Mouse (Mus musculus) mouse embryonic stem cell (cell line): ENCODE data around the gene Gm20661.

Experiments
- in situ Hi-C, 2 experiments: fragments of 300-500 bp; cut with MboI; formaldehyde crosslinking; loops; 1 replicate in 1 of 2; 3 replicates in 1 of 2; pipeline ENCODE4 v1.14.3; 2019 to 2020; ENCODE audit warnings: low sequenced_read_pairs in 2 of 2, low pct_unique_long_range_greater_than_20kb in 1 of 2, mixed read lengths in 1 of 2; ENCODE audit not compliant: unreplicated experiment in 1 of 2

Gm20661 gene

DNA sequence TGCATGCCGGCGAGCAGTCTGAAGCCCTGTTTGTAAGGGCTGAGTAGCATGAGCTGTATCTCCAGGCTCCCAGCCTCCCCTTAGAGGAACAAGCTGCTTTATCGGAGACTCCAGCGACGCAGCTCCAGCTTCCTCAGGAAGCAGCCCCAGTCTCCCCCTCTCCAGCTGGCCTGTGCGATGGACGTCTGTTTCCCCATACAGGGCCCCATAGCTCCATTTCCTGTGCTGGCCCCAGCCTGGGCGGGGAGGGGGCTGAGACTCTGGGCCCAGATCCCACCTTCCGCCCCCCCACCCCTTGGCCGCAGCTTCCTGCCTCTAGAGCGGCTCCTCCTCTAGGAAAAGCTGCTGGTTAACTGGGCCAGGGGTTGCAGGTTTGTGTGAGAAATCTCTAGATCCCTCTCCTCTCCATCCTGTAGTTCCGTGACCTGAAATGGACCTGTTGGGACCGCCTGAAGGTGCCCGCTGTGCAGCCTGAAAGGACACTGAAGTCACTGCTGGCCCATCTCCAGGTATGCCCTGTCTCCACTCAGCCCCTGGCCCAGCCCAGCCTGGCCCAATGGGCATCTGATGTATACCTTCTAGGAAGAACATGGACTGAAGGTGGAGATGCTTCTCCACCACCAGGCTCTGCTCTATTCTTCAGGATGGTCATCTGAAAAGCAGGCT lies at the start of gene Gm20661:
TSS of gene Gm20661 (plus strand) at position 378 of the 666 bp plus-strand sequence.
- in situ Hi-C loops: no loop called here

DNA sequence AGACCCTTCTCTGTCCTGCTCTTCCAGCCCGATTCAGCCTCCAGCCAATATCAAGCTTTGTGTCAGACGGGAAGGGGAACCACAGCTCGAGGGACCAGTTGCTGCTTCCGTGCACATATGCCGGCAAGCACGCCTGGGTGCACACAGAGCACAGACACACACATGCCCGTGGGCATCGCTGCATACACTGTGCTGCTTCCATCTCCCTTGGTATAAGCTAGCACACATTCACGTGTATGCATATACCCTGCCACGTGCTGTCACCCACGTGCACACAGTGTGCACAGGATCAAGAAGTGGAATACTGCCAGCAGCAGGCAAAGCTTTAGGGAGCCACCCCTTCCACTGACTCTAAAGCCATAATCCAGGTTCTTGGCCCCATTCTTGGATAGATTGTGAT lies 48.7 kb upstream of the Gm20661 start:
- in situ Hi-C loops: no loop called here

DNA sequence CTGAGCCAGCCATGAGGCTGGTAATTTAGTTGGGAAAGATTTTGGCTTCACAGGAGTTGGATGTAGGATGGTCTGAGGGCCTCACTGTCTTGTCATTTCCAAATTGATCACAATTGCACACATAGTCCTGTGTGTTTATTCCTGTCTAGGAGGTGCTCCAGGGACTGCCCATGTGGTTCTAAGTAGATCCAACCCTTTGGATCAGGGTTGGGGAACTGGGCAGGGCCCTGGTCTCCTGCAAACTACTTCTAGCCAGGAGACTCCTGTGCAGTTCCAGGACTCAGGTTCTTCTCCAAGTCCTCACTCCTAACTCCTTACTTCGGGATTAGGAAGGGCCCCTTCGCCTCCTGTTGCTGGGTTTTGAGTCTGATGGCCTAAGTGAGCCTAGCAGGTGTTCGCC lies 47.5 kb upstream of the Gm20661 start, which contains the start of gene Camkv:
TSS of gene Camkv (plus strand) at position 301 of the 400 bp plus-strand sequence.
- in situ Hi-C loops: no loop called here

DNA sequence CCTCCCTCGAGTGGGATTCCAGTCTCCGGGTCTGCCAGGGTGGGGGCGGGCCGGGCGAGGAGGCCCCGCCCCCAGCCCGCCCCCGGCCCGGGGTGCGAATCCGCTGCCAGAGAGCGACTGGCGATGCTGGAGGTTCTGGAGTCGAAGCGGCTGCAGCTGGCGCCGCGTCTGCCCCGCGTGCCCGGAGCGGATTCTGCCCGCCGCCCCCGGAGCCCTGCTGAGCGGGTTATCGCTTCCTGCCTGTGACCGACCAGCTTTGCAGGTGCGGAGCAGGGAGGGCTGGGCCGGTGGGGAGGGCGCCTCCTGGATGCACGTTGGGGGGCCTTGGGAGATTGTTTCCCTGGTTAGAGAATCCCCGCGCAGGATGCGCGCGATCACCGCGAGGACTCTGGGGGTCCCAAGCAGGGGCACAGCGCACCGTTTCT lies 47.1 kb upstream of the Gm20661 start:
- in situ Hi-C loops: no loop called here

DNA sequence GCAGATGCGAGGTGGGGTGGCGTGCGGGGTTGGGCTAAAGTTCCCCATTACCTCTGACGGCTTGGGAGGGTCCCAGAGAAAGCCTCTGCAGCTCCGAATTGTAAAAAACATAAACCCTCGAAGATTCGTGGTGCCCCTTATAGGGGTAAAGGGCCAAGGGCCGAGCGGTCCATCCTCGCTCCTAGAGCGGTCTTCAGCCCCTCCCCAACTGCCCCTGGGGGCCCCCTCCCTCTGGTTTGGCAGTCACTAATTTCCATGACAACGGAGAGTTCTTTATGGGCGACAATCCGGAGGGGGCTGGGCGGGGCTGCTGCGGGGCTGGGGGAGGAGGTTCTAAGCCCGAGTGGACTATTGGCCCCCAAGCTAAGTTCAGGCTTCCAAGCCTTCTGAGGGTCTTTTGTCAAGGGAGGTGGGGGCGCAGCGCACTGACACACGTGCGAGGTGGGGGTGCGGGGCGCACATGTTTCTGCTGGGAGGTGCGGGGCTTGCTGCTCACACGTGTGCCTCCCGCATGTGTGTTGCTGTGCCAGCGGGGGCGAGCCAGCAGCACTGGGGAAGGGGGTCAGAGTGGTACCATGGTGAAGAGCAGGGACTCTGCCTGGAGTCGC lies 46.5 kb upstream of the Gm20661 start:
- in situ Hi-C loops: no loop called here

DNA sequence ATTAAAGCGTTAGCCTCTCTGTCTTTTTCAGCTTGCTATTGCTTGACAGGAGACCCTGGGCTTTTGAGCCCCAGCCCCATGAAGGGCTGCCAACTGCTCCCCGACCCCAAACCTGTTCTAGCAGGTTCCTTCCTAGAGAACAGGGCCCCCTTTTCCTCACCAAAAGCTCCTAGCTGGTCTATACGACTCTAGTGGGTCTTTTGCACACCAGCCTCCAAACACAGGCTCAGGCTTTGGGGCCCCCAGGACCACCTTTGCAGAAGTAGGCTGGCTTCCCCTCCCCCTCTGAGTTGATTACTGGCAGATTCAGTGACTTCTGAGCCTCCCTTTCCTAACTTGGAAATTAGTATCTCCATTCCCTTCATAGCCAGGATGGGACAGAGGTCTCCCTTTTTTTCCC lies 46.0 kb upstream of the Gm20661 start:
- in situ Hi-C loops: no loop called here

DNA sequence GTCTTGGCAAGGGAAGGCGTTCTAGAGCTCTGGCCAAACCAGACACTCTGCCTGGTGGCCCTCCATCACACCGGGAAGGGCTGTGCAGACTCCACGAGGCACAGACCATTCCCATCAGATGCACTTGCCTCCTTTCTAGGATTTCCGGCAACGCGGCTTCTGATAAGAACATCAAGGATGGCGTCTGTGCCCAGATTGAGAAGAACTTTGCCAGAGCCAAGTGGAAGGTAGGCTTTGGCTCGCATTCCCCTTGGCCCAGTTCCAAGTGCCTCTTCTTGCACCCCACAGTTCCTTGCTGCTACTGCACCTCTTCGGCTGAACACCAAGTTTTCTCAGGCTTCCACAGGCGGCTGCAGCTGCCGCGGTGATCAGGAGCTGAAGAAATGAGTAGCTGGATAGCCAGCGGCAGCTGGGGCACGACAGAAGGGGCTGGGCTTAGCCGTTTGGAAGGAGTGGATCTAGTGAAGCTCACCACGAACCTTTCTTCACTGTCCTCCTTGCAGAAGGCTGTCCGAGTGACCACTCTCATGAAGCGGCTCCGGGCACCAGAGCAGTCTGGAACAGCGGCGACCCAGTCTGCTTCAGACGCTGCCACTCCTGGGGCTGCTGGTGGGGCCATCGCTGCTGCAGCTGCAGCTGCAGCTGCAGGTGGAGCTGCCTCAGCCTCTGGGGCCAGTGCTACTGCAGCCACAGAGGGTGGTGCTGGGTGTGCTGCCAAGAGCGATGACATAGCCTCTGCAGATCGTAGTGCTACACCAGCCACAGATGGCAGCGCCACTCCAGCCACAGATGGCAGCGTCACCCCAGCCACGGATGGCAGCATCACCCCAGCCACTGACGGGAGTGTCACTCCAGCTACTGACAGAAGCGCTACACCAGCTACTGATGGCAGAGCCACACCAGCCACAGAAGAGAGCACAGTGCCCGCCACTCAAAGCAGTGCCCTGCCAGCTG lies 35.3 kb upstream of the Gm20661 start:
- in situ Hi-C loops: no loop called here

DNA sequence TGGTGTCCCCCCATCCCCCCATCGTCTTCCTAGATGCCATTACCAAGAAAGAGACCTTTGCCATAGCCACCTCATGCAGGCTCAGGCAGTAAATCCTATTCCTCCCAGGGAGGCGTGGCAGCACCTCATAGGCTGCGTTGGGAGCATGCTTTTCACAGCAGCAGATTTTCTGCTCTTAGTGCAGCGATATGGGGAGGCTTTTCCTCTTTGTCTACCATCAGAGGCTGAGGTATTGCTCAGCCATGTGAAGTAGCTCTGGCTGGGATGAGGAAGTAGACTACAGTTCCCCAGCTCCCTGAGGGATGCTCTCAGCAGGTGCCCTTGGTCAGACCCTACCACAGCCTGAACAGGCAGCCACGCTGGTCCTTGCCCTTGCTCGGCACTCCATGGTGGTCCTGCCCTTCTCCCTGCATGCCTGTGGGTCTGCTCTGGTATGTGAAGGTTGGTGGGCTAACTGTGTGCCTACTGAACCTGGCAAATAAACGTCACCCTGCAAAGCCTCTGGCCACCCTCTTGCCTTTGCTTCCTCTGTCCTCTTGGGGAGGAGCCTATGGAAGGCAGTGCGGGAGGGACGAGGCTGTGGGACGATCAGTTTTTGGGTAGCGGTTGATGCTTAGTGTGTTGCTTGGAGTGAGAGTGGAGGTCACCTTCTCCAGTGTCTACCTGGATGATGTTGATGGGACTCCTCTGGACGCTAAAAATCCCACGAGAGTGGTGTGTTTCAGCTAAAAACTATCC lies 33.5 kb upstream of the Gm20661 start:
- in situ Hi-C loops: no loop called here

DNA sequence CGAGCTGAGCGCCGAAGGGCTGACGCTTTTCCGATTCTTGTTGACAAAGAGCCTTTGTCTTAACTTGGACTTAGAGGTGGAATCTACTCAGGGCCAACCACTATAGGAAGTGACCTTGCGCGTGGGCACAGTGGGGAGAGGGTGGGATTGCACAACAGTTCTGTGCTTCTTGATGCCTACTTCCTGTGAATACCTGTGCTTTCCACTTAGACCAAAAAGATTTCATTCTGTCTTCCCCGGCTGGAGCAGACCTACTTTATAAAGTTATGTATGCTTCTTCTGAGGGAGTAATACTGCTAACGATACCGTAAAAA lies 33.0 kb upstream of the Gm20661 start, which contains the start of gene Traip:
TSS of gene Traip (plus strand) at position 215 of the 314 bp plus-strand sequence.
- in situ Hi-C loops: no loop called here

DNA sequence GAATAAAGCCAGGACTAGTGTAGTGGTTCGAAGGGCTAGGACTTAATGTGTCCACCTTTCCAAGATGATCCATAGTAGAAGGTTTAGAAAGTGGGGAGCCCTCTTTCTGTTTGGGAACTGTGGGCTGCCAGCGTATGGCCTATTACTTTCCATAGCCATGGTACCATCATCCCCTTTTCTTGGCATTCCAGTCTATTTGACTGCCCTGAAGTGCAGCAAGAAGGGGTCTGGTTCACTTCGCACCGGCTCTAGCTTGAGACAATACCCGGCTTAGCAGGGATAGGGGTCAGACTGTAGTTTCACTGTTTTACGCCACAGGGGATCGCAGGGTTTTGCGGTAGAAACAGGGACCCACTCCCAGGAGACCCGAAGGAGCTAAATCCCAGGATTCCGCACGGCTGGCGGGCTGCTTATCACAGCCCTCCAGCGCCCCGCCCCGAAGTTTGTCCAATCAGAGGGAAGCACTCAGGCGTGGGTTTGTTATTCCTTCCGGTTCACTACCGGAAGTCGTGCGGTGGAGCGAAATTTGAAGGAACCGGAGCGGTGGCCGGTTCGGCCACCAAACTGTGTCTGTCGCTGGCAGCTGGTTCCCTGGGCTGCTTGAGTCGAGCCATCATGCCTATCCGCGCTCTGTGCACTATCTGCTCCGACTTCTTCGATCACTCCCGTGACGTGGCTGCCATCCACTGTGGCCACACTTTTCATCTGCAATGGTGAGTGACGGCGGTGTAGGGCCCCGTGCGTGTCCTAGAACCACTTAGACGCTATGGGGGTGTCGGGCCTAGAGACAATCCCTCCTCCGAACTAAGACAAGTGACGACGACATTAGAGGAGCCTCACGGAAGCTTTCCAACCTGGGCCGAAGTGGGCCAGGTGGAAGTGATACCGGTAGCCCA lies 32.1 kb upstream of the Gm20661 start:
- in situ Hi-C loops: no loop called here

DNA sequence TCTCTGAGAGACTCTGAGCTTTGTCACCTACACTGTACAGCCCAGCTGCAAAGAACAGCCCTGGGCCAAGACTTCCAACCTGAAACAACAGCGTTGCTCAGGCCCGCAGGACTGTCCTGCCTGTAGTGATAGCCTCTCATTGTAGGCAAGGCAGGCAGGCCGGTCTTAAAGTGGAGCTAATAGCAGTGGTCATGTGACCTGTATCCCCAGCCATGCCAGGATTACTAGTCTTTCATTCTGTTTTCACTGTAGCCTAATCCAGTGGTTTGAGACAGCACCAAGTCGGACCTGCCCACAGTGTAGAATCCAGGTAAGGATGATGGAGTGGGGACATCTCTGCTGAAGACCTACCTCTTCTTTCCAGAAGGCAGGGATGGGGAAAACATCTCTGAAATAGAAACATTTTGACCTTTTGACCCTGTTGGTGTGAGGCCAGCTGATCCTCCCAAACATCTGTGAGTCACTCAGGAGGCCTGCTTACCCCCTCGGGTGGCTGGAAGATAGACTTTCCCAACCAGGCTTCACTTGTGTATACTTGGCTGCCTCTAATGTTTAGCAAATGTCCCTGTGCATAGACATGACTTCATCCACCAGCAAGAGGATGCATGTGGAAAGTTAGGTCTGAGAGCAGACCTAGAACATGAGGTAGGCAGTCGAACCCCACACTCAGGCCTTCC lies 27.1 kb upstream of the Gm20661 start:
- in situ Hi-C loops: no loop called here

DNA sequence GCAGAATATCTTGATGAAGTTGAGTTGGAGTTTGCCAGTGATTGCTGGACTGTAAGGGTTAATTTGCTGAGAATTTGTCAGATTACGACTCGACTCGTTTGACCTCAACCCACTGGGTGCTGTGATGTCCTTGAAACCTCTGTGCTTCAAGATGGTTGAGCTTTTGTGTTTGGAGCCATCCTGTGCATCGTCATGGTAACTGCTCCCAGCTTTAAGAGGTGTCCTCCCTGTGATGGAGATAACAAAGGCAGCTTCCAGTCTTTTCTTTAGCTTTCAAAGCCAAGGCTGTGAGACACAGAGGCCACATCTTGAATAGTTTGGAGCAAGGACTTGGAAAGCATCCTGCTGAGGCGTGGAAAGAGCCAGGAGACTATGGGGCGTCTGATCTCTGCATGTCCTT lies 25.7 kb upstream of the Gm20661 start:
- in situ Hi-C loops: no loop called here

DNA sequence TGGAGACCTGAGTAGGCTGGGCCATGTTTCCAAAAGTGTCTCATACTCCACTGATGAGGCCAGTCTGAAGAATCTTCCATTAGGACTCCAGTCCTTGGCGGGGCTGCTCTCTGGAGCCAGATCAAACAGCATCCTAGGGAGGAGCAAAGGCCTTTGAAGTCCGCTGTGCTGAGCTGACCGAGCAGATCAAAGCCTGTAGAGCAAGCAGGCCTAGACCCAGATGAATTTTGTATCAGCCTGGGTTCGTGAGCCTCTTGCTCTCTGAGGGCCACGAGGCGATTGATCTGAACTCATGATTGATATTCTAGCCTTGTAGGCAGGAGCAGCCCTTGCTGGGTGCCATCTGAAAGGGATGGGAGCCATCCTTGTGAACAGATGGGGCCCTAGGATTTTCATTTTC lies 23.0 kb upstream of the Gm20661 start:
- in situ Hi-C loops: no loop called here

DNA sequence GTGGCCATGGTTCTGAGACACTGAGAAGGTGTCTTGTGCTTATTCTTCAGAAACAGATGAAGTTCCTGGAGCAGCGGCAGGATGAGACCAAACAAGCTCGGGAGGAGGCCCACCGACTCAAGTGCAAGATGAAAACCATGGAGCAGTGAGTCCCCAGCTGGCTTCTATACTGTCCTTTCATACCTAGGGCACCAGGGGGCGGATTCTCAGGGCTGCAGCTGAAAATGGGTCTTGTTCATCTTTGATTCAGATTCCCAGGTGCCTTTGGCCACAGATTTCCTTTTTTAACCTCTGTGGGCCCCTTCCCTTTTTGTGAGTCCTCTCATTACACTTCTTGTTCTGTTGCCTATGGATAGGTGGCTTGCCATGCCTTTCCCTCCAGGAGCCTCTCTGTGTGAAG lies 21.9 kb upstream of the Gm20661 start:
- in situ Hi-C loops: no loop called here

DNA sequence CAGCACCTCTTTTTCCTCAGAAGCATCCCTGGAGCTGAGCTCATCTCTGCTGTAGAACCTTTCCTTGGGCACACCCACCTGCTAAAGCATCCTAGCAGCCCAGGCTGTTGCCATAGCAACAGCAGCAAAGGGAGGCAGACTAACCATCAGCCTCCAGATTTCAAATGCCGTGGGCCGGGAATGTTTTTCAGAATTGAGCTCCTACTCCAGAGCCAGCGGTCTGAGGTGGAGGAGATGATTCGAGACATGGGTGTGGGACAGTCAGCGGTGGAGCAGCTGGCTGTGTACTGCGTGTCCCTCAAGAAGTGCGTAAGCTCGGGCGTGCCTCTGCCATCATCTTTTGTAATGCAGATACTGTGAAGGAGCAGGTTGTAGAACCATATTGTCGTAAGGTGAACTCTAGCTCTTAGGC lies 21.5 kb upstream of the Gm20661 start:
- in situ Hi-C loops: no loop called here

DNA sequence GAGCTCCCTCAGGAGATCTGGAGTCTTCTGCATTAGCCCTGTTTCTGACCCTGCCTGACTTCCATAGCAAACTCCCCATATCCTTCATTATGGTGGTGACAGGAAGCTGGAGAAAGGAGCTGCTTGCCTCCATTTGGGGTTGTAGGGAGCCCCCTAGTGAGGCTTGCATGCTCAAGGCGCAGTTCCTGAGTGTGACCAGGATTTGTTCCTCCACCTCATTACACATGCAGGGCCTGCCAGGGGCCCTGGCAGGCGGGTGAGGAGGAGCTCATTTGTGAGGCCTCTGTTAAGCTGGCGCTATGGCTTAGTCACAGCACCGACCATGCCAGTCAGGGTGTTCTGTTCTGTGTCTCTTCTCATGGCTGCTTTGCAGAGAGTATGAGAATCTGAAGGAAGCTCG lies 21.0 kb upstream of the Gm20661 start:
- in situ Hi-C loops: no loop called here

DNA sequence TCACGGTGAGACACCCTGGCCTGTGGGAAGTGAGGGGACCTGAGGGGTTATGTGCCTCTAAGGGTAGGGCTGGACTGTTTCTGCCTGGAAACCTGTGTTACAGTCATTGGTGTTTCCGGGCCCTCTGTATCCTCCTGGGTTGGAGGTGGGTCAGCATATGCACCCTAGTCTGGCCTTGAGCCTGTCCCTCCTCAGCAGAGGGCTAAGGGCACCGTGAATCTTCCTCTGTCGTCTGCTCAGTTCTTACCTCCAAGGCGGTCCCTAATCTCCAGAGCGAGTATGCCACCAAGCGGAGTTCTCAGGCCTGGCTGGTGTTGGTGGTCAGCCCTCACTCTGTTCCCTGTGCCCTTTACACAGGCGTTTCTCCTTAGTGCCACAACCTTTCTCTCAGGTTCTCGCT lies 19.9 kb upstream of the Gm20661 start:
- in situ Hi-C loops: no loop called here
